Comparison of ENCODE assay signal across 20 mouse cellular contexts in the genomic region with DNA sequence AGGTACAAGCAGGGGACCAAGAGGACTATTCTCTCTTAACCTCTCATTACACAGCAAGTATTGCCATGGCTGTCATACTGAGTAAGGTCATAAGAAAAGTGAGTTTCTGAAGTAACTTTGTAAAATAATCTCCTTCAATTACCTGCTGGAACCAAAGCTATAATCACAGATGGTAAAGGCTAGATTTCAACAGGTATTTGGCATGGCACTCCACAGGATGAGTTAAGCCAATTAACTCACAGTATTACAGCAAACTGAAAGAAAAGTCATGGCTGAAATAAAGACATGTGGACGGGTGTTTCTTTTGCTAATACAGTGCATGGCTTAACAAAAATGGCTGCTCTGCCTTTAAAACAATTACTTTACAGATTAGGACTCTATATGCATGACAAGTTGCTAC.
DNase-seq lines count a peak whose midpoint lies in the region; ATAC-seq and TF ChIP-seq lines count a peak whose summit lies in the region.
"Had no signal": no experiment of that assay in that cellular context is flagged by ENCODE, and none has a peak within 500 bp of the region (broad histone marks: within the 10 kb centered on the region; RNA-seq: fewer than 3 reads in every experiment).

No protein-coding gene starts in this region.

- peak; percentile 44; the same call in 1 of the 2 replicates for ATAC-seq in forebrain, embryonic 14.5 days
- no peak for ATAC-seq in forebrain, embryonic 12.5 days (ENCODE audit: low FRiP score)
- ATAC-seq in lung, postnatal 0 days: no peak
- ATAC-seq: activated CD4-positive, CD25-positive, alpha-beta regulatory T cell, adult 4 months; intestine, embryonic 16.5 days; Patski had no signal

- no peak overlapping the region for H3K9ac ChIP-seq in forebrain, embryonic 14.5 days (ENCODE audit: low read length)
- H3K9ac ChIP-seq in forebrain, embryonic 12.5 days: no peak overlapping the region
- H3K9ac ChIP-seq in lung, postnatal 0 days (replicated peaks; ENCODE audit: low read depth): no peak overlapping the region
- H3K9ac ChIP-seq: embryonic facial prominence, embryonic 15.5 days; heart, embryonic 13.5 days; hindbrain, embryonic 15.5 days had no signal

- no peaks in the 10 kb centered on the region for H3K4me1 ChIP-seq in forebrain, embryonic 14.5 days (ENCODE audit: control insufficient read depth, insufficient read depth, low read length)
- H3K4me1 ChIP-seq in forebrain, embryonic 12.5 days: no peaks in the 10 kb centered on the region
- no peaks in the 10 kb centered on the region for H3K4me1 ChIP-seq in lung, postnatal 0 days (ENCODE audit: insufficient read depth, low read depth, low read length)
- H3K4me1 ChIP-seq: embryonic facial prominence, embryonic 15.5 days; forebrain, embryonic 10.5 days; heart, embryonic 13.5 days; hindbrain, embryonic 15.5 days had no signal

- H3K9me3 ChIP-seq in forebrain, embryonic 14.5 days (replicated peaks; ENCODE audit: control insufficient read depth, low read length): no peaks in the 10 kb centered on the region
- H3K9me3 ChIP-seq in forebrain, embryonic 12.5 days: no peaks in the 10 kb centered on the region
- H3K9me3 ChIP-seq in lung, postnatal 0 days (ENCODE audit: low read length): no peaks in the 10 kb centered on the region
- H3K9me3 ChIP-seq: embryonic facial prominence, embryonic 15.5 days; forebrain, embryonic 10.5 days; heart, embryonic 13.5 days; hindbrain, embryonic 15.5 days had no signal

- peak; percentile 34 for DNase-seq in cerebellum, adult 8-10 months
- no peak for DNase-seq in cerebellum, adult 11 months
- DNase-seq in forebrain, embryonic 14.5 days (ENCODE audit: low spot score): peak; percentile 28
- DNase-seq in cerebellum, adult 9-11 months: peak; percentile 40
- DNase-seq in lung, postnatal 0 days (ENCODE audit: low spot score): no peak
- DNase-seq: adrenal gland, postnatal 14 days; gastrocnemius, adult 2 months; gastrocnemius, postnatal 25 days; heart, postnatal 36 days; kidney, adult 2 months had no signal

- H3K4me3 ChIP-seq in forebrain, embryonic 14.5 days (ENCODE audit: low read depth, low read length): no peak overlapping the region
- no peak overlapping the region for H3K4me3 ChIP-seq in forebrain, embryonic 12.5 days (replicated peaks)
- H3K4me3 ChIP-seq in lung, postnatal 0 days (ENCODE audit: low read depth, low read length): no peak overlapping the region
- H3K4me3 ChIP-seq: embryonic facial prominence, embryonic 15.5 days; erythroblast, embryonic 14.5 days; forebrain, embryonic 10.5 days; gastrocnemius, adult 2 months; heart, embryonic 13.5 days; hindbrain, embryonic 15.5 days had no signal

- H3K36me3 ChIP-seq in forebrain, embryonic 14.5 days (ENCODE audit: control insufficient read depth, insufficient read depth, low read length): no peaks in the 10 kb centered on the region
- no peaks in the 10 kb centered on the region for H3K36me3 ChIP-seq in forebrain, embryonic 12.5 days (replicated peaks)
- H3K36me3 ChIP-seq in lung, postnatal 0 days (ENCODE audit: insufficient read depth, low read length): no peaks in the 10 kb centered on the region
- H3K36me3 ChIP-seq: embryonic facial prominence, embryonic 15.5 days; forebrain, embryonic 10.5 days; heart, embryonic 13.5 days; hindbrain, embryonic 15.5 days had no signal

- H3K27me3 ChIP-seq in forebrain, embryonic 14.5 days (replicated peaks; ENCODE audit: control insufficient read depth, insufficient read depth, low read length): no peaks in the 10 kb centered on the region
- no peaks in the 10 kb centered on the region for H3K27me3 ChIP-seq in forebrain, embryonic 12.5 days
- no peaks in the 10 kb centered on the region for H3K27me3 ChIP-seq in lung, postnatal 0 days (replicated peaks; ENCODE audit: insufficient read depth, low read length)
- H3K27me3 ChIP-seq: CH12.LX; embryonic facial prominence, embryonic 15.5 days; heart, embryonic 13.5 days; hindbrain, embryonic 15.5 days had no signal

- TF ChIP-seq EP300 in lung, postnatal 0 days (IDR thresholded peaks at IDR 0.05): no peak

- WGBS in forebrain, embryonic 14.5 days: 41% methylated on average over 1 of the region's 1 CpGs
- 73% methylated on average over 1 of the region's 1 CpGs for WGBS in forebrain, embryonic 12.5 days
- WGBS in lung, postnatal 0 days: 53% methylated on average over 1 of the region's 1 CpGs

- H3K4me2 ChIP-seq in forebrain, embryonic 14.5 days (ENCODE audit: low read length): no peak overlapping the region
- H3K4me2 ChIP-seq in forebrain, embryonic 12.5 days: no peak overlapping the region
- H3K4me2 ChIP-seq in lung, postnatal 0 days (replicated peaks; ENCODE audit: low read depth, low read length): no peak overlapping the region
- H3K4me2 ChIP-seq: embryonic facial prominence, embryonic 15.5 days; heart, embryonic 13.5 days; hindbrain, embryonic 15.5 days had no signal

- H3K27ac ChIP-seq in forebrain, embryonic 14.5 days (ENCODE audit: low read depth, low read length): no peak overlapping the region
- H3K27ac ChIP-seq in forebrain, embryonic 12.5 days: no peak overlapping the region
- no peak overlapping the region for H3K27ac ChIP-seq in lung, postnatal 0 days (ENCODE audit: low read length)
- H3K27ac ChIP-seq: embryonic facial prominence, embryonic 15.5 days; forebrain, embryonic 10.5 days; gastrocnemius, adult 2 months; heart, embryonic 13.5 days; hindbrain, embryonic 15.5 days had no signal

- no peak for TF ChIP-seq CTCF in lung, postnatal 0 days (IDR thresholded peaks at IDR 0.05)

Comparison
In these comparisons a context has a peak if more than half of its experiments do, and no peak if none do; other contexts are left out.
1. DNase-seq: peak in cerebellum, adult 8-10 months (single experiment), forebrain, embryonic 14.5 days (single experiment) and cerebellum, adult 9-11 months (single experiment); none in cerebellum, adult 11 months (single experiment) and lung, postnatal 0 days (single experiment).